Mouse (Mus musculus) limb, embryonic 10.5 days (tissue): ENCODE measurements around the gene Sf3b4. TPM values are rescaled to one million over a fixed set of nuclear protein-coding genes. Genes with fewer than 3 reads are reported as not detected.
"Not testable (repeated sequence)": the region's sequence is repeated elsewhere in the genome, so short reads cannot be mapped to it uniquely, and the experiment has no call there.

Source experiments
- DNase-seq: peaks from one replicate; pipeline ENCODE4 v3.0.0-alpha.2; 2017; ENCODE audit warnings: low spot score
- H3K27ac ChIP-seq: fragments of 300-500 bp; sonication (generic); 2 replicates; pipeline ENCODE4 v1.5.1; 2016; ENCODE audit warnings: mild to moderate bottlenecking
- H3K27me3 ChIP-seq: fragments of 300-500 bp; sonication (generic); 2 replicates; pipeline ENCODE4 v1.6.1; 2016; ENCODE audit warnings: low read depth, mild to moderate bottlenecking; ENCODE audit not compliant: poor library complexity, severe bottlenecking
- H3K36me3 ChIP-seq: fragments of 300-500 bp; sonication (generic); 2 replicates; pipeline ENCODE4 v1.6.1; 2016; ENCODE audit warnings: mild to moderate bottlenecking, moderate library complexity
- H3K4me1 ChIP-seq: fragments of 300-500 bp; sonication (generic); 2 replicates; pipeline ENCODE4 v1.6.1; 2016
- H3K4me3 ChIP-seq: fragments of 300-500 bp; sonication (generic); 2 replicates; pipeline ENCODE4 v1.5.1; 2016; ENCODE audit warnings: mild to moderate bottlenecking, moderate library complexity
- H3K9me3 ChIP-seq: fragments of 300-500 bp; sonication (generic); replicated peaks from 2 replicates; pipeline ENCODE4 v1.6.1; 2016; ENCODE audit warnings: mild to moderate bottlenecking
- WGBS: fragments of 180-500 bp; shearing (Covaris S2); methylation state at CpG from one replicate; pipeline ENCODE4 v1.1.7; 2016; 5-methylcytosine and 5-hydroxymethylcytosine counted together
- polyA plus RNA-seq: library from polyadenylated mRNA; unstranded; fragments of >200 nt; fragmentation: Nextera tagmentation; extraction: Ambion mirVana; gene quantifications from 2 replicates; pipeline ENCODE4 v1.2.1, GENCODE M21; 2016

Sf3b4 gene
- polyA plus RNA-seq, 1 experiment from 2014 or later: 290 TPM

- Histone ChIP-seq H3K27ac (peak overlapping the region; percentile 86), H3K9me3 (no peaks in the 10 kb centered on the region), H3K27me3 (no peaks in the 10 kb centered on the region), H3K4me1 (peaks cover 44% of the 10 kb centered on the region), H3K36me3 (peaks cover 7% of the 10 kb centered on the region), H3K4me3 (peak overlapping the region; percentile 62)
- DNase-seq: peak; percentile 66
- WGBS: 2% methylated on average over 12 of the region's 12 CpGs
Measured at GRCm38 (mm10) chr3:96160803-96161516, 11.2 kb upstream of the Sf3b4 start.

GRCm38 (mm10) chr3:96161869-96162840 is 10.0 kb upstream of the Sf3b4 start, which contains the start of gene Mtmr11:
TSS of gene Mtmr11 (plus strand) at chr3:96162004.
- WGBS: 6% methylated on average over 16 of the region's 16 CpGs
- no peaks in the 10 kb centered on the region for H3K9me3 ChIP-seq

GRCm38 (mm10) chr3:96163040-96163439 is 9.1 kb upstream of the Sf3b4 start:
- Histone ChIP-seq H3K36me3 (peaks cover 6% of the 10 kb centered on the region), H3K27me3 (no peaks in the 10 kb centered on the region), H3K9me3 (no peaks in the 10 kb centered on the region), H3K4me3 (peak overlapping the region; percentile 62; the same call in 1 of the 2 replicates), H3K4me1 (peaks cover 44% of the 10 kb centered on the region), H3K27ac (no peak overlapping the region)
- DNase-seq: no peak
- 88% methylated on average over 6 of the region's 6 CpGs for WGBS

More at GRCm38 (mm10) chr3:96161869-96162840, 10.0 kb upstream of the Sf3b4 start, which contains the start of gene Mtmr11:
- H3K36me3 ChIP-seq: 0 out of 2 replicates have a peak, but pooled peaks cover 3% of the 10 kb centered on the region
- H3K27ac ChIP-seq: peak within 1 kb of the TSS; percentile 86
- DNase-seq: no peak
- H3K27me3 ChIP-seq: no peaks in the 10 kb centered on the region
- peaks cover 44% of the 10 kb centered on the region for H3K4me1 ChIP-seq
- H3K4me3 ChIP-seq: peak within 1 kb of the TSS; percentile 62

- no peaks in the 10 kb centered on the region for H3K9me3 ChIP-seq
- peaks cover 37% of the 10 kb centered on the region for H3K36me3 ChIP-seq
- 88% methylated on average over 12 of the region's 12 CpGs for WGBS
- H3K27me3 ChIP-seq: no peaks in the 10 kb centered on the region
- H3K4me1 ChIP-seq: peaks cover 26% of the 10 kb centered on the region
- no peak for DNase-seq
- no peak overlapping the region for H3K27ac ChIP-seq
- H3K4me3 ChIP-seq: no peak overlapping the region
Measured at GRCm38 (mm10) chr3:96168466-96169158, 3.5 kb upstream of the Sf3b4 start.

GRCm38 (mm10) chr3:96170276-96170675 is 1.9 kb upstream of the Sf3b4 start:
- H3K4me3 ChIP-seq: no peak overlapping the region
- H3K27ac ChIP-seq: peak overlapping the region; percentile 11; the same call in 1 of the 2 replicates
- H3K27me3 ChIP-seq: no peaks in the 10 kb centered on the region
- no peaks in the 10 kb centered on the region for H3K9me3 ChIP-seq
- 84% methylated on average over 4 of the region's 4 CpGs for WGBS
- peaks cover 54% of the 10 kb centered on the region for H3K36me3 ChIP-seq
- H3K4me1 ChIP-seq: peaks cover 40% of the 10 kb centered on the region
- DNase-seq: no peak

- Histone ChIP-seq H3K27me3 (no peaks in the 10 kb centered on the region), H3K4me1 (peaks cover 40% of the 10 kb centered on the region), H3K4me3 (peak overlapping the region; percentile 95), H3K27ac (peak overlapping the region; percentile 95), H3K9me3 (no peaks in the 10 kb centered on the region), H3K36me3 (peaks cover 60% of the 10 kb centered on the region)
- no peak for DNase-seq
- WGBS: 70% methylated on average over 10 of the region's 10 CpGs
Measured at GRCm38 (mm10) chr3:96170976-96171545, 1.1 kb upstream of the Sf3b4 start.

GRCm38 (mm10) chr3:96171583-96172196 is 442 bp upstream of the Sf3b4 start:
- peaks cover 67% of the 10 kb centered on the region for H3K36me3 ChIP-seq

GRCm38 (mm10) chr3:96173185-96173584 is 1.1 kb downstream of the Sf3b4 start:
- Histone ChIP-seq H3K27ac (peak overlapping the region; percentile 95), H3K27me3 (no peaks in the 10 kb centered on the region), H3K36me3 (peaks cover 73% of the 10 kb centered on the region), H3K4me1 (peaks cover 40% of the 10 kb centered on the region), H3K4me3 (peak overlapping the region; percentile 95), H3K9me3 (no peaks in the 10 kb centered on the region)
- no peak for DNase-seq
- WGBS: 48% methylated on average over 7 of the region's 7 CpGs

More at GRCm38 (mm10) chr3:96171583-96172196, 442 bp upstream of the Sf3b4 start:
- Histone ChIP-seq H3K27ac (peak overlapping the region; percentile 95), H3K4me3 (peak overlapping the region; percentile 95), H3K9me3 (no peaks in the 10 kb centered on the region), H3K4me1 (peaks cover 40% of the 10 kb centered on the region), H3K27me3 (no peaks in the 10 kb centered on the region)
- DNase-seq: no peak
- 24% methylated on average over 18 of the region's 18 CpGs for WGBS

GRCm38 (mm10) chr3:96174042-96174441 is 1.9 kb downstream of the Sf3b4 start:
- H3K4me3 ChIP-seq: peak overlapping the region; percentile 31
- DNase-seq, H3K27me3 ChIP-seq, H3K27ac ChIP-seq, H3K9me3 ChIP-seq: not testable (repeated sequence)
- peaks cover 73% of the 10 kb centered on the region for H3K36me3 ChIP-seq
- peaks cover 40% of the 10 kb centered on the region for H3K4me1 ChIP-seq
- WGBS: 85% methylated on average over 4 of the region's 4 CpGs

GRCm38 (mm10) chr3:96175251-96175650 is 3.1 kb downstream of the Sf3b4 start:
- Histone ChIP-seq H3K4me3 (no peak overlapping the region), H3K27ac (no peak overlapping the region), H3K4me1 (peaks cover 33% of the 10 kb centered on the region), H3K9me3 (no peaks in the 10 kb centered on the region), H3K27me3 (no peaks in the 10 kb centered on the region), H3K36me3 (peaks cover 64% of the 10 kb centered on the region)
- 94% methylated on average over 6 of the region's 6 CpGs for WGBS
- no peak for DNase-seq

- peaks cover 56% of the 10 kb centered on the region for H3K36me3 ChIP-seq
- no peaks in the 10 kb centered on the region for H3K27me3 ChIP-seq
- no peak overlapping the region for H3K27ac ChIP-seq
- H3K4me3 ChIP-seq: no peak overlapping the region
- no peak for DNase-seq
- peaks cover 42% of the 10 kb centered on the region for H3K4me1 ChIP-seq
- 88% methylated on average over 4 of the region's 4 CpGs for WGBS
- no peaks in the 10 kb centered on the region for H3K9me3 ChIP-seq
Measured at GRCm38 (mm10) chr3:96178427-96178826, 6.3 kb downstream of the Sf3b4 start.

GRCm38 (mm10) chr3:96178902-96179301 is 6.8 kb downstream of the Sf3b4 start:
- Histone ChIP-seq H3K9me3 (no peaks in the 10 kb centered on the region), H3K4me1 (peaks cover 40% of the 10 kb centered on the region), H3K27me3 (no peaks in the 10 kb centered on the region), H3K27ac (no peak overlapping the region), H3K4me3 (no peak overlapping the region), H3K36me3 (peaks cover 52% of the 10 kb centered on the region)
- WGBS: 82% methylated on average over 2 of the region's 2 CpGs
- DNase-seq: no peak
